Mouse (Mus musculus) heart, adult 18-20 months (tissue): ENCODE data around the gene Zer1. TPM values are rescaled to one million over a fixed set of nuclear protein-coding genes. Genes with fewer than 3 reads are reported as not detected.

ENCODE experiments used
- DNase-seq, 2 experiments: peaks; one replicate each; pipeline ENCODE4 v3.0.0; 2021 to 2022; ENCODE audit warnings: mixed read lengths in 1 of 2
- total RNA-seq, 2 experiments: library from RNA; stranded (reverse); gene quantifications; 2 replicates each; pipeline ENCODE4 v1.2.3; 2021

The Zer1 gene
- total RNA-seq, 2 experiments from 2014 or later = 21.8 to 23.5 TPM

GRCm38 (mm10) chr2:30128789-30129188 lies 4.4 kb upstream of the Zer1 start:
- DNase-seq = peak; percentile 48 to 52

GRCm38 (mm10) chr2:30123729-30124471 lies 485 bp downstream of the Zer1 start:
- DNase-seq = no peak

DNA sequence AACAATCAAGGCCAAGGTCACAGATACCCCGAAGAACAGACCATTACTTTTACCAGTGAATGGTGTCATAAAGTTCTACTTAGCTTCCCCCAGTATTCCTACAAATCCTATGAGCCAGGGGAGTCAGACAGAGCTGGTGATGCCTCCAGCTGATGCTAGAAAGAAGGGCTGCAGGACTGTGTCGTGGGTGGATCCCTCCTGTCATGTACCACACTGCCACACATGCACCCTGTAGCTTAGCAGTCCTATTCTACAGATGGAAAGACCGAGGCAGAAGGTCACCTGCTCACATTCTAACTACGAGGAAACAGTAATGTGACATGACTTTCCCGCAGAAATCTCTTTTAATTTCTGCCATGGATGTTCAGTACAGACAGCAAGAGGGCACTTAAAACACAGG lies 1.6 kb downstream of the Zer1 start:
- DNase-seq = no peak

DNA sequence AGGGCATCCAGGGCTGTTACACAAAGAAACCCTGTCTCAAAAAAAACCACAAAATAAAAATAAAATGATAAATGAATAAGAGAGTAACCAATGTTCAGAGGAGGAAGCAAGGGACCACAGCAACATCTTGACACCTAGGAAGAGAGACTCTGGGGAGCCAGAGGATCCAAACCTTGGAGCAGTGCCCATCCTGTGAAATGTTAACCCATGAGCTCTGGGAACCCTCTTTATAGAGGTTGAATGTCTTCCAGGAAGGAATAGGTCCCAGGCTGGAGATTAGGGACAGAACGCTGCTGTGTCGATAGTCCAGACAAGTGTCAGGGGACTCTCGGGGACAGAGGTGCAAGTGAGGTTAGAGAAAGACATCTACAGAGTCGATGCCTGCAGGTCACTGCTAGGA lies 4.1 kb downstream of the Zer1 start:
- DNase-seq = no peak

DNA sequence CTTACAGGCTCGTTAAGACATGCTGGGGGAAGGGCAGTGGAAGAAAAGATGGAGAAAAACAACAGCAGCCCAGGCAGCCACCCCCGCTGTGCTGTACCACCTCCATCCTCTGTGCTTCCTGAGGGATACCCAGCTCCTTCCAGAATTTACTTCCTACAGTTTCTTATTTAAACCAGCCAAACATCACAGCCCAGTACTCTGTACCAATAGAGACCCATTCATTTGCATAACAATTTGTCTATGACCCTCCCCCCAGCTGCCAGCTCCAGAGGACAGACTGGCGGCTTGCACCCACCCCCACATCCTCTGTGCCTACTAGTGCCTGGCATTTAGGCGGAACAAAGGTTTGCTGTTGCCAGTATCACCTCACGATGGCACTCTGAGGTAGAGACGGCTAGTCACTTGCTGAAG lies 4.7 kb downstream of the Zer1 start:
- no peak for DNase-seq

DNA sequence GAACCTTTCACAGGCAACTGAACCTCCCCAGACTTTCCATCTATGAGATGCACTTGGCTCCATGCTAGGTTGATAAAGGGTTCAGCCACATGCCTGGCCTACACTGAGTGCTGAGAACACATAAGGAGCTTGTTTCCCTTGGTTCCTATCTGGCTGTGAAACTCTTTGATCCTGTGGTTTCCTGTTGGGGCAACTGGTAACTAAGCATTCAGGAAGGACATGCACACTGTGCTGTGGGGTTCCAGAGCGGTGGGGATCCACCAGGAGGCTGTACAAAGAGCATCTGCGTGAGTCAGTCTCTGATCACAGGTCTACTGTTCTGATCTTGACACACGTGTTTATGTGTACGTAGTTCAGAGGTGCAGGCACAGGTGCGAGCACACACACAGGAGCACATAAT lies 11.8 kb downstream of the Zer1 start:
- no peak for DNase-seq

DNA sequence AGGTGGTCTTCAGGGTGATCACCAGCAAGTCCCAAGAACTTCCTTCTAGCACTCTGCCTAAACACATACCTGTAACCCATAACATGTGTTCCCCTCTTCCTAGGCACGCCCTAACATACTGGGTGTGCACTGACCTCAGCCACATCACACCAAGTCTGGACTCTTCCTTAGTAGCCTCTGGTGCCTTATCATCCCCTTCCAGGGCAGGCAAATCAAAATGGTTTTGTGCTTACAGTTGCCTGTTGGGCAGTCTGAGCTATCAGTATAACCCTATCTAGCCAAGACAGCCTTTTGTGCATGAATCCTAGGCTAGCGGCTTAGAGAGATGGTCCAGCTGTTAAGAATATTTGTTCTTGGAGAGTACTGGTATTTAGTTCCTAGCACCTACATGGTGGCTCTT lies 12.9 kb downstream of the Zer1 start:
- no peak for DNase-seq

DNA sequence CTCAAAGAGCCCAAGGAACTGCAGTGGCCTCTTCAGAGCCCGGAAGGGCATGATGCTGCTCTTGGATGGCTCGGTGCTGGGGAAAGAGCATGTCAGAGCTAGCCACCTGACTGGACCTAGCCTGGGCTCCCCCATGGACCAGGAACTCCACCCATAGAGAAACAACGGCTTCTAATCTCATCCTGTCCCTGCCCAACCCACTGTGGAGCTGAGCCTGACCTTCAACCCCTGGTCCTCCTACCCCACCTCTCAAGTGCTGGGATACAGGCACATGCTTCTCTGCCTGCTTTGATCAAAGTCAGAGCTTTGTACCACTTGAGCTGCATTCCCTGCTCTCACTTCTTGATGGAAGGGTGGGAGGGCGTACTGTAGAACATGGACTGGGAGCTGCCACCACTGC lies 16.1 kb downstream of the Zer1 start:
- no peak for DNase-seq

GRCm38 (mm10) chr2:30107646-30108045 lies 16.7 kb downstream of the Zer1 start:
- DNase-seq = no peak

DNA sequence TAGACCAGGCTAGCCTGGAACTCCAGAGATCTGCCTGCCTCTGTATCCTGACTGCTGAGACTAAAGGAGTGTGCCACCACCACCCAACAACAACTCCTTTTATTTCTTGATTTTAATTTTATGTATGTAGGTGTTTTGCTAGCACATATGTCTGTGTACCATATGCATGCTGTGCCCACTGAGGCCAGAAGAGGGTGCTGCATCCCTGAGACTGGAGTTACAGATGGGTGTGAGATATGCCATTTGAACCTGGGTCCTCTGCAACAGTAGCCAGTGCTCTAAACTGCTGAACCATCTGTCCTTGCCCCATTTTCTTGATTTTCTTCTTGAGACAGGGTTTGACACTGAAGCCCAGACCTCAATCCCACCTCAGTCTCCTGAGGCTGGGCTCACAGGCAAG lies 18.0 kb downstream of the Zer1 start:
- peak in 1 of 2 experiments; percentile 63 for DNase-seq

GRCm38 (mm10) chr2:30100214-30100613 lies 24.2 kb downstream of the Zer1 start:
- no peak for DNase-seq

GRCm38 (mm10) chr2:30095882-30096527 lies 28.4 kb downstream of the Zer1 start:
- peak; percentile 55 to 65 for DNase-seq

- DNase-seq = no peak
Observed at GRCm38 (mm10) chr2:30094208-30094588, 30.2 kb downstream of the Zer1 start.

DNA sequence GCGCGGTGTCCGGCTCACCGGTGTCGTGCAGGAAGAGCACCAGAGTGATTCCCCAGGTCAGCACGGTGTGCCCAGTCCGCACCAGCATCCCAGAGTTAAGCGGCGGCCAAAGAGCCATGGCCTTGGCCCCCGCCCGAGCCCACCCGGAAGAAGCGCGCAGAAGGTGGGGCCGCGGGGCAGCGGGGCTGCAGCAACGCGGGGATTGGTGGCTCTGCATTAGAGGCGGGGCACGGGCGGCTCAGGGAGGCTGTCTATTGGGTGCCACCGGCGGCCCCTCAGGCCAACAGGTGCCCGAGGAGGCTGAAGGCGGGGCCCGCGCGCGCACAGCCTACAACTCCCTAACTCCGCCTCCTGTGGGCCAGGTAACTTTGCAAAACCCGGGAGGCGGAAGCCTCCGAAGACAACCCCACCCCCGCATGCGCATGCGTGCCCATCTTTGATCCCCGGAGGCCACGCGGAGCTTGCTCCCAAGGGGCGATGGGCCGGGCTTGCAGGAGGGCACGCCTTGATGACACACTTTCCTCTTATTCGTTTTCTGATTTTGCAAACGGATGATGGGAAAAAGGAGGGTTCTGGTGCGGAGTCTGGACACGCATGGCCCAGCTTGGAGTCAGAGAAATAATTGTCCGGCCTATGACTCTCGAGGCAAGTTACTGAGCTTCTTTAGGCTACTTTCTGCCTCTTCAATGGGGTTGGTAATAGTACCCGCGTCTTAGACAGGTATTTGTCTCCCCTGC lies 30.7 kb downstream of the Zer1 start, which contains the start of gene Zdhhc12:
Gene Zdhhc12 (minus strand): TSS at position 178 of the 737 bp plus-strand sequence.
- peak; percentile 91 to 97 for DNase-seq

GRCm38 (mm10) chr2:30092280-30092918 lies 32.0 kb downstream of the Zer1 start:
- DNase-seq = peak in 1 of 2 experiments; percentile 17

GRCm38 (mm10) chr2:30091521-30091920 lies 32.9 kb downstream of the Zer1 start:
- no peak for DNase-seq

- no peak for DNase-seq
Observed at GRCm38 (mm10) chr2:30087310-30087709, 37.1 kb downstream of the Zer1 start.

DNA sequence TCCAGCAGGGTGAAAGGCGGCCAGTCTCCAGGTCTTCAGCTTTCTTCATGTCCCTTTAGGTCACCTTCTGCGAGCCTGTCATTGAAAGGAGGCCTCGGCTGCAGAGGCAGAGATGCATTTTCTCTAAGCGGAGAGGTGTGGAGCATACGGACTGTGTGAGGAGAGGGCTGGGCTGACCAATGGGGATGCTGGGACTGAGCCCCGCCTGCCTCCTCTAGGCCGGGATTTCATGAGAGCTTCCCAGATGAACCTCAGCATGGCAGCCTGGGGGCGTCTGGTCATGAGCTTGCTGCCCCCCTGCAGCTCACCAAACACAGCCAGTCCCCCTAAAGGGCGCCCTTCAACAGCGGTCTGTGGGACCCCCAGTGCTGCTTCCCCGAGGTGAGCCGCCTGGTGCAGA lies 39.8 kb downstream of the Zer1 start:
- no peak for DNase-seq

DNA sequence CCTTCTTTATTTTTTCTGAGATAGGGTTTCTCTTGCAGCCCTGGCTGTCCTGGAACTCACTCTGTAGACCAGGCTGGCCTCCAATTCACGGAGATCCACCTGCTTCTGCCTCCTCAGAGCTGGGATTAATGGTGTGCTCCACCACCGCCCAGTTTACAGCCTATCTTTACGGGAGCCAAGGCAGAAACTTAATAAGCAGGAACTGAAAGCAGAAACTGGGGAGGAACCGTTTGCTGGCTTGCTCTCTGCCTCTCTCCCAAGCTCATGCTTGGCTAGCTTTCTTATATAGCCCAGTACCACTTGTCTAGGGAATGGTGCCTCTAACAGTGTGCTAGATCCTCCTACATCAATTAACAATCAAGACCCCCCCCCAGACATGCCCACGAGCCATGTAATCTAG lies 40.3 kb downstream of the Zer1 start:
- no peak for DNase-seq

GRCm38 (mm10) chr2:30080181-30080800 lies 44.1 kb downstream of the Zer1 start:
- no peak for DNase-seq

GRCm38 (mm10) chr2:30078760-30079159 lies 45.6 kb downstream of the Zer1 start:
- DNase-seq = no peak

GRCm38 (mm10) chr2:30078349-30078712 lies 46.1 kb downstream of the Zer1 start:
- DNase-seq = peak; percentile 71 to 85
